Mouse (Mus musculus) granulocyte monocyte progenitor cell, adult 5-6 weeks (primary cell): ENCODE data around the gene Vmn1r90. TPM values are rescaled to one million over a fixed set of nuclear protein-coding genes. Genes with fewer than 3 reads are reported as not detected.
"Not testable (repeated sequence)": the region's sequence is repeated elsewhere in the genome, so short reads cannot be mapped to it uniquely, and the experiment has no call there.

ENCODE experiments used
- ATAC-seq: replicated peaks from 2 replicates; pipeline ENCODE4 v1.8.0; 2016; ENCODE audit warnings: mild to moderate bottlenecking, moderate TSS enrichment, inconsistent platforms; ENCODE audit not compliant: poor library complexity, severe bottlenecking
- total RNA-seq, 2 experiments: library from RNA; stranded (forward) in 1 of 2; stranded (reverse) in 1 of 2; fragments of 200-712, 200-1000 nt in 1 of 2; fragments of >200 nt in 1 of 2; fragmentation: Nextera tagmentation in 1 of 2; gene quantifications; 2 replicates each; pipeline ENCODE4 v1.2.3; 2014 to 2017

The Vmn1r90 gene
- total RNA-seq (2014; fragmentation: Nextera tagmentation), result not detected in 2 replicates
- total RNA-seq (2017), result not detected in 2 replicates

GRCm38 (mm10) chr7:14563406-14563805 is at the start of gene Vmn1r90:
Gene Vmn1r90, minus strand, starts transcription at chr7:14563506.
- no peak for ATAC-seq

GRCm38 (mm10) chr7:14593009-14593408 is 29.7 kb upstream of the Vmn1r90 start:
- ATAC-seq, result not testable (repeated sequence)

GRCm38 (mm10) chr7:14552284-14552683 is 11.0 kb downstream of the Vmn1r90 start:
- ATAC-seq, result no peak

DNA sequence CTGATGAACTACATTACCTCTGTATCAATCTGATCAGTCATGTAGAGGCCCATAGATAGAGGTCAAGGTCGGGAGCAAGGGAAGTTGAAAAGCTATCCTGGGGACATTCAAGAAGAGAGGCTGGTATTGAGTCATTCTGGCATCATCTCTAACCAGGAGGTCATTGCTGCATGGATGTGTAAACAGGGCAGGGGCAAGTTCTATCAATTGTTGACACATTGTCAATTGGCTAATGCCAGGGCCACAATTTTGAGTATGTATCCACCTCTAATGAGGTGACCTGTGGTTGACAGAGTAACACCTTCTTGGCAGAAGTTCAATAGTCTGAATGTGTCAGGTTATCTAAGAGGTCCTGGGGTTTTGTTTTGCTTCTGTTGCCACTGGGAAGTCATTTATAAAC is 38.0 kb downstream of the Vmn1r90 start:
- no peak for ATAC-seq

DNA sequence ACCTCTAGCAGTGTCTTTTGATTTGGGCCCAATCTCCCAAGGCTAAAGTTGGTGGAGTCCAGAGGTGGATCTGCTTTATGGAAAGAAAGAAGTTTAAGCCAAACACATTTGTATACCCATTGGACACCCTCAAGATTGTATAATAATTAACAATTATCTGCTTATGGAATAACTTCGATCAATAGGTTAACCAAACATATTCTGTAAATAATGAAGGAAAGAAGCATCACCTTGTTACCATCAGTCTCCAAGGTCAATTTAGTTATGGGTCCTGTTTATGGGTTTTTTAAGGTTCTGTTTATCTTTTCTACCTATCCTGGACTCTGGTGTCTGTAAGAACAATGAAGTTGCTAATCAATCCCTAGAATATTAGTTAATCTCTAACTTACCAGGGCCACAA is 40.7 kb downstream of the Vmn1r90 start:
- ATAC-seq, result no peak

- no peak for ATAC-seq
Measured at GRCm38 (mm10) chr7:14518301-14518700, 45.0 kb downstream of the Vmn1r90 start.

Other genes starting within 250 kb of the Vmn1r90 start
- not detected in 2 replicates for gene Obox8, start 229.9 kb downstream of the Vmn1r90 start, total RNA-seq (2014; fragmentation: Nextera tagmentation)
- not detected in 2 replicates for gene Obox8, start 229.9 kb downstream of the Vmn1r90 start, total RNA-seq (2017)
- gene Sult2a8, start 116.7 kb downstream of the Vmn1r90 start, total RNA-seq (2014; fragmentation: Nextera tagmentation), result not detected in 2 replicates
- not detected in 2 replicates for gene Sult2a8, start 116.7 kb downstream of the Vmn1r90 start, total RNA-seq (2017)
- gene Sult2a7, start 69.3 kb downstream of the Vmn1r90 start, total RNA-seq (2014; fragmentation: Nextera tagmentation), result not detected in 2 replicates
- gene Sult2a7, start 69.3 kb downstream of the Vmn1r90 start, total RNA-seq (2017), result not detected in 2 replicates
- not detected in 2 replicates for gene Obox7, start 96.0 kb upstream of the Vmn1r90 start, total RNA-seq (2014; fragmentation: Nextera tagmentation)
- not detected in 2 replicates for gene Obox7, start 96.0 kb upstream of the Vmn1r90 start, total RNA-seq (2017)